Mouse (Mus musculus) left cerebral cortex, adult 2 months (tissue): ENCODE results near the gene Snrnp40. TPM values are rescaled to one million over a fixed set of nuclear protein-coding genes. Genes with fewer than 3 reads are reported as not detected.

Source experiments
- DNase-seq, 2 experiments: peaks; one replicate each; pipeline ENCODE4 v3.0.0; 2021 to 2022; ENCODE audit warnings: low spot score in 2 of 2, mixed read lengths in 1 of 2; ENCODE audit errors: extremely low spot score in 1 of 2
- H3K27ac ChIP-seq: fragments of 200-600 bp; 2 replicates; pipeline ENCODE4 v1.8.1; 2022
- H3K4me3 ChIP-seq: fragments of 200-600 bp; 2 replicates; pipeline ENCODE4 v1.8.1; 2022
- CTCF ChIP-seq: fragments of 200-600 bp; IDR thresholded peaks from 2 replicates; pipeline ENCODE4 v1.8.1; 2022; ENCODE audit warnings: antibody characterized with exemption, mild to moderate bottlenecking, moderate library complexity
- intact Hi-C: fragments of 180-260 bp; cut with DNase I; formaldehyde crosslinking; loops from one replicate; pipeline ENCODE4 v1.15.1; 2025
- long read RNA-seq, 2 experiments: library from polyadenylated mRNA; stranded (forward); transcript quantifications; one replicate each; pipeline ENCODE4 v2.0.0; 2021; ENCODE audit warnings: borderline mapping rate in 2 of 2
- total RNA-seq, 2 experiments: library from RNA; stranded (reverse); gene quantifications; 2 replicates each; pipeline ENCODE4 v1.2.3; 2021

Snrnp40 gene
- 10 to 100 TPM; 24.2 to 25.4 TPM for total RNA-seq
- long read RNA-seq, experiment 1, transcript Snrnp40-201 (10 exons, 1,584 nt), result major isoform, 22 of 28 reads
- long read RNA-seq, experiment 1, partial matches to known transcripts, result 5 of 28 reads
- long read RNA-seq, experiment 1, other reads (novel, unspliced or antisense), result 0 of 28 reads
- long read RNA-seq, experiment 2, transcript Snrnp40-201 (10 exons, 1,584 nt), result major isoform, 20 of 22 reads
- long read RNA-seq, experiment 2, partial matches to known transcripts, result 2 of 22 reads
- long read RNA-seq, experiment 2, other reads (novel, unspliced or antisense), result 0 of 22 reads

GRCm38 (mm10) chr4:130359486-130360237, at the start of gene Snrnp40, which contains the start of gene Zcchc17:
Gene Snrnp40 (plus strand): TSS chr4:130360132.
Gene Zcchc17 (minus strand): TSS chr4:130359943.
- peak; percentile 39 for TF ChIP-seq CTCF
- intact Hi-C loops, result no loop called here
- peak within 1 kb of the TSS; percentile 87 for H3K27ac ChIP-seq
- peak within 1 kb of the TSS; percentile 93 for H3K4me3 ChIP-seq
- peak; percentile 99 for DNase-seq

DNA sequence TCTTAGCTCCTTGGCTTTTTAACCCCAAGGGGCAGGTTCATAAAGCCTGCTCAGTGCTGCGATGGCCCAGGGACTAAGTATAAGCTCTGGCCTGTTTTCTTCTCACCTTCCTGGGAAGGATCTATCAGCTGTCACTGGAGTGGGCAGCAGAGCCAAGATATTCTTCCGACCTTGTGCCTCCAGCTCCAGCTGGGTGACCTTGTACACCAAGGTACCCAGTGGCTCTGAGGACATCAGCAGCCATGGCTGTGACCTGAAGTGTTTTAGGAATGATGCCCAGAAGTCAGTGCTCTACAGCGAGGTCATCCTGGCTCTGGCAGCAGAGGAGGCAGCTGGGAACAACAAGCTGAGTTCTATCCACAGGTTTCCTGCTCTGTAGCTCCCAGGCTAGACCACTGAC, 47.4 kb upstream of the Snrnp40 start:
- Histone ChIP-seq H3K27ac (no peak overlapping the region), H3K4me3 (no peak overlapping the region)
- TF ChIP-seq CTCF, result no peak
- intact Hi-C loops, result no loop called here
- DNase-seq, result no peak

GRCm38 (mm10) chr4:130313552-130313951, 46.4 kb upstream of the Snrnp40 start:
- TF ChIP-seq CTCF, result no peak
- intact Hi-C loops, result no loop called here

GRCm38 (mm10) chr4:130315771-130316527, 44.0 kb upstream of the Snrnp40 start:
- H3K27ac ChIP-seq, result no peak overlapping the region
- no peak overlapping the region for H3K4me3 ChIP-seq
- TF ChIP-seq CTCF, result no peak
- intact Hi-C loops, result no loop called here
- DNase-seq, result no peak

More at GRCm38 (mm10) chr4:130313552-130313951, 46.4 kb upstream of the Snrnp40 start:
- no peak for DNase-seq
- Histone ChIP-seq H3K27ac (no peak overlapping the region), H3K4me3 (no peak overlapping the region)

- Histone ChIP-seq H3K4me3 (no peak overlapping the region), H3K27ac (no peak overlapping the region)
- intact Hi-C loops, result no loop called here
- DNase-seq, result no peak
- no peak for TF ChIP-seq CTCF
These were observed 43.2 kb upstream of the Snrnp40 start for GRCm38 (mm10) chr4:130316691-130317090.

GRCm38 (mm10) chr4:130318122-130318521, 41.8 kb upstream of the Snrnp40 start:
- no peak overlapping the region for H3K4me3 ChIP-seq
- TF ChIP-seq CTCF, result no peak
- no peak for DNase-seq
- intact Hi-C loops, result no loop called here
- no peak overlapping the region for H3K27ac ChIP-seq

GRCm38 (mm10) chr4:130319564-130319963, 40.4 kb upstream of the Snrnp40 start:
- intact Hi-C loops, result no loop called here
- no peak overlapping the region for H3K27ac ChIP-seq
- H3K4me3 ChIP-seq, result no peak overlapping the region
- DNase-seq, result no peak
- TF ChIP-seq CTCF, result no peak

DNA sequence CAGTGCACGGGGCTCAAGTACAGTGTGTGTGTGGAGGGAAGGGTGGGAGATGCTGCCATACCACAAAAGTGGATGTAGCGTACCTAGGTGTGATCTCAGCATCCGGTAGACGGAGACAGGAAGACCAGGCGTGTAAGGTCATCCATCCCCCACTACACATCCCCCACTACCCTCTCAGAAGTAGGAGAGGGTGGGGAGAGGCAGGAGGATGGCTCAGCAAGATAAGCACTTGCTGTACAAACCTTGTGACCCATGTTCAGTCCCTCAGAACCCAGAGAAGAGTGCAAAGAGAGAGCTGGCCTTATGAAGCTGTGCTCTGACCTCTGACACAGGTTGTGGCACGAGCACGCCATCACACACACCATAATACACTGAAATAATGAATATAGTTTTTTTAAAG, 38.3 kb upstream of the Snrnp40 start:
- H3K27ac ChIP-seq, result no peak overlapping the region
- no peak for TF ChIP-seq CTCF
- H3K4me3 ChIP-seq, result no peak overlapping the region
- intact Hi-C loops, result no loop called here
- DNase-seq, result no peak

GRCm38 (mm10) chr4:130322567-130322966, 37.4 kb upstream of the Snrnp40 start:
- H3K27ac ChIP-seq, result no peak overlapping the region
- H3K4me3 ChIP-seq, result no peak overlapping the region
- DNase-seq, result no peak
- intact Hi-C loops, result no loop called here
- no peak for TF ChIP-seq CTCF

- Histone ChIP-seq H3K4me3 (no peak overlapping the region), H3K27ac (no peak overlapping the region)
- intact Hi-C loops, result no loop called here
- no peak for TF ChIP-seq CTCF
- no peak for DNase-seq
These were observed 36.8 kb upstream of the Snrnp40 start for GRCm38 (mm10) chr4:130323165-130323564.

DNA sequence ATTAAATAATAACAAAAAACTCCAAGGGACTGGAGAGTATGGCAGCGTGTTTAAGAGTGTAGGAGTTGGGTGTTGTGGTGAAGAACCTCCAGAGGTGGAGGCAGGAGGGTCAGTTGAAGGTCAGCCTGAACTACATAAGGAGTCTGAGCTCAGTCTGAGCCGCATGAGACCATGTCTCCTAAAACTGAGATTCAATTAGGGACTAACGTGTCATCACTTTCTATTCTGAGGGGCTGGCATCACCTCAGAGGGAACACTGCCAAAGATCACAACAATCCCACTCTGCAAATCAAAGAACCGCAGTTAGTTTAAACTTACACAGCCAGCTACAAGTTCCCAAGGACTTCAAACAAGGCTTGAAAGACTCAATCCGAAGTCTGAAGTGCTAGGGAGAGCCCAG, 36.3 kb upstream of the Snrnp40 start:
- intact Hi-C loops, result no loop called here
- no peak for TF ChIP-seq CTCF
- no peak for DNase-seq
- no peak overlapping the region for H3K27ac ChIP-seq
- no peak overlapping the region for H3K4me3 ChIP-seq

DNA sequence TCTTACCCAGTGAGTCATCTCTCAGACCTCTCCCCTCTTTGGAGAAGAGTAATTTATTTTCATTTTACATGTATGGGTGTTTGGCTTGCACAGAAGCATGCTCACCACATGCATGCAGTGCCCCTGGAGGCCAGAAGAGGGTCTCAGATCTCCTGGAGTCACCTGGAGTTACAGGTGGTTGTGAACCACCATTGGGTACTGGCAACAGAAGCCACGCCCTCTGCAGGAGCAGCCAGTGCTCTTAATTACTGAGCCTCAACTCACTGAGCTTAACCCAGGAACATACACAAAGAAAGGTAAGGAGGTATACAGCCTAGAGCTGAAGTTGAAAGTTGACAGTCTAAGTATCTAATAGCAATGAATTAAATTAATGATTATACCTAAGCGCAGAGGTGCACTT, 34.5 kb upstream of the Snrnp40 start:
- intact Hi-C loops, result no loop called here
- Histone ChIP-seq H3K27ac (no peak overlapping the region), H3K4me3 (no peak overlapping the region)
- no peak for DNase-seq
- no peak; the same call in 1 of the 2 replicates for TF ChIP-seq CTCF
